In the genomic region with DNA sequence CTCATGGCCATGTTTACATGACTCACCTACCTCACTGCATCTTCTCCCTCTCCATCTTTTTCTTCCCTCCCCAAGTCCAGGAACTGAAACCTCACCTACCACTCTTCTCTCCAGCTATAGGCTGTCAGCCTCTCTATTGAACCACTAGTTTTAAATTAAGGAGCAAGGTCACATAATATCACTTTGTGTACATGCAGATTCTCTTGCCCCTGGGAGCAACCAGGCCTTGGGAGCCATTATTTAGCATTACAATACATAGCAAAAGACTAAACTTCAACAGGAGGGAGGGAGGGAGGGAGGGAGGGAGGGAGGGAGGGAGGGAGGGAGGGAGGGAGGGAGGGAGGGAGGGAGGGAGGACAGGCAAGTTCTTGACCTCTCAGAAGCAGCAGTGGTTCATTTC, we compare ENCODE assay signal across 11 mouse cellular contexts.
"Had no signal": no experiment of that assay in that cellular context is flagged by ENCODE, and none has a peak within 500 bp of the region (broad histone marks: within the 10 kb centered on the region; RNA-seq: fewer than 3 reads in every experiment).

No protein-coding gene starts in this region.

- DNase-seq: retina, postnatal 1 day; right cerebral cortex, adult 18-20 months; right cerebral cortex, postnatal 14 days; right cerebral cortex, postnatal 25 days; right cerebral cortex, postnatal 4 days; spleen, adult 18-20 months; thymus, adult 18-20 months; thymus, adult 2 months; thymus, postnatal 14 days; thymus, postnatal 25 days; thymus, postnatal 4 days had no signal
